Mouse (Mus musculus) ES-Bruce4 (cell line): ENCODE data around the gene Baiap2l2. TPM values are rescaled to one million over a fixed set of nuclear protein-coding genes. Genes with fewer than 3 reads are reported as not detected.

Experiments used
- H3K27ac ChIP-seq: 2 replicates; pipeline ENCODE4 v1.5.1; 2012; ENCODE audit warnings: low read length, inconsistent platforms; ENCODE audit not compliant: insufficient read depth
- H3K27me3 ChIP-seq: 2 replicates; pipeline ENCODE4 v1.6.1; 2012; ENCODE audit warnings: mild to moderate bottlenecking, low read length, inconsistent platforms; ENCODE audit not compliant: control insufficient read depth, poor library complexity, insufficient read depth, severe bottlenecking
- H3K36me3 ChIP-seq: 2 replicates; pipeline ENCODE4 v1.6.1; 2012; ENCODE audit warnings: inconsistent platforms, mild to moderate bottlenecking, low read length, moderate library complexity; ENCODE audit not compliant: control insufficient read depth, poor library complexity, insufficient read depth, severe bottlenecking
- H3K4me1 ChIP-seq: one replicate; pipeline ENCODE4 v1.8.1; 2011; ENCODE audit warnings: low read length; ENCODE audit not compliant: control insufficient read depth, insufficient read depth
- H3K4me3 ChIP-seq: 2 replicates; pipeline ENCODE4 v1.5.1; 2011; ENCODE audit warnings: low read depth, mild to moderate bottlenecking, low read length
- H3K9ac ChIP-seq: 2 replicates; pipeline ENCODE4 v1.6.1; 2012; ENCODE audit warnings: low read depth, mild to moderate bottlenecking, inconsistent platforms; ENCODE audit not compliant: poor library complexity, severe bottlenecking
- H3K9me3 ChIP-seq: replicated peaks from 2 replicates; pipeline ENCODE4 v1.6.1; 2012; ENCODE audit warnings: mild to moderate bottlenecking, low read length, inconsistent platforms; ENCODE audit not compliant: control insufficient read depth, poor library complexity, insufficient read depth, severe bottlenecking
- CTCF ChIP-seq: IDR thresholded peaks from one replicate; pipeline ENCODE4 v1.8.1; 2011; ENCODE audit warnings: low read depth, low read length
- EP300 ChIP-seq: IDR thresholded peaks from 2 replicates; pipeline ENCODE4 v1.6.1; 2011; ENCODE audit warnings: low read depth, low read length; ENCODE audit not compliant: insufficient read depth
- POLR2A ChIP-seq: IDR thresholded peaks from one replicate; pipeline ENCODE4 v1.8.1; 2011; ENCODE audit warnings: low read length; ENCODE audit not compliant: insufficient read depth
- polyA plus RNA-seq: library from polyadenylated mRNA; stranded (reverse); fragments of >200 nt; gene quantifications from 2 replicates; pipeline ENCODE4 v1.2.4, GENCODE M21; 2011; ENCODE audit warnings: low read depth; ENCODE audit not compliant: missing spikeins, insufficient read depth, insufficient read length

The Baiap2l2 gene
- polyA plus RNA-seq, 1 experiment: 0.69 TPM

GRCm38 (mm10) chr15:79262375-79262774, 23.0 kb downstream of the Baiap2l2 start:
- H3K9me3 ChIP-seq: no peaks in the 10 kb centered on the region
- H3K36me3 ChIP-seq: no peaks in the 10 kb centered on the region
- H3K27ac ChIP-seq: no peak overlapping the region
- H3K27me3 ChIP-seq: peaks cover 2% of the 10 kb centered on the region; the same call in 1 of the 2 replicates
- H3K4me3 ChIP-seq: no peak overlapping the region
- H3K4me1 ChIP-seq: peaks cover 2% of the 10 kb centered on the region
- TF ChIP-seq POLR2A (no peak), CTCF (peak; percentile 56)
- H3K9ac ChIP-seq: no peak overlapping the region

GRCm38 (mm10) chr15:79261757-79262156, 23.6 kb downstream of the Baiap2l2 start:
- H3K27me3 ChIP-seq: peaks cover 2% of the 10 kb centered on the region; the same call in 1 of the 2 replicates
- peak overlapping the region; percentile 75 for H3K9ac ChIP-seq
- H3K27ac ChIP-seq: no peak overlapping the region
- TF ChIP-seq POLR2A (no peak), CTCF (peak; percentile 11)
- peak overlapping the region; percentile 69 for H3K4me3 ChIP-seq
- H3K4me1 ChIP-seq: peaks cover 2% of the 10 kb centered on the region
- H3K9me3 ChIP-seq: no peaks in the 10 kb centered on the region
- H3K36me3 ChIP-seq: no peaks in the 10 kb centered on the region

GRCm38 (mm10) chr15:79261095-79261725, 24.1 kb downstream of the Baiap2l2 start:
- TF ChIP-seq EP300 (no peak), CTCF (no peak), POLR2A (no peak)
- Histone ChIP-seq H3K4me1 (peaks cover 2% of the 10 kb centered on the region), H3K27me3 (peaks cover 2% of the 10 kb centered on the region; the same call in 1 of the 2 replicates), H3K36me3 (no peaks in the 10 kb centered on the region), H3K9me3 (no peaks in the 10 kb centered on the region), H3K4me3 (peak overlapping the region; percentile 69), H3K9ac (peak overlapping the region; percentile 75), H3K27ac (no peak overlapping the region)

- Histone ChIP-seq H3K4me1 (peaks cover 2% of the 10 kb centered on the region), H3K27me3 (peaks cover 2% of the 10 kb centered on the region; the same call in 1 of the 2 replicates)
Measured at GRCm38 (mm10) chr15:79258521-79258920, 26.8 kb downstream of the Baiap2l2 start.

GRCm38 (mm10) chr15:79254661-79255060, 30.7 kb downstream of the Baiap2l2 start, which contains the start of gene Slc16a8:
Gene Slc16a8, minus strand, starts transcription at chr15:79254761.
- TF ChIP-seq POLR2A (no peak), EP300 (no peak), CTCF (no peak)
- Histone ChIP-seq H3K9ac (no peak within 1 kb of the TSS), H3K27me3 (no peaks in the 10 kb centered on the region), H3K4me3 (no peak within 1 kb of the TSS), H3K27ac (no peak within 1 kb of the TSS), H3K4me1 (peaks cover 4% of the 10 kb centered on the region), H3K9me3 (no peaks in the 10 kb centered on the region), H3K36me3 (no peaks in the 10 kb centered on the region)

More at GRCm38 (mm10) chr15:79258521-79258920, 26.8 kb downstream of the Baiap2l2 start:
- TF ChIP-seq CTCF (no peak), POLR2A (no peak), EP300 (0 out of 2 replicates have a peak, but pooled peaks have one; percentile 9)
- Histone ChIP-seq H3K27ac (no peak overlapping the region), H3K9me3 (no peaks in the 10 kb centered on the region), H3K36me3 (no peaks in the 10 kb centered on the region), H3K4me3 (peak overlapping the region; percentile 35), H3K9ac (no peak overlapping the region)

- Histone ChIP-seq H3K9ac (peak overlapping the region; percentile 31), H3K4me3 (peak overlapping the region; percentile 43), H3K36me3 (0 out of 2 replicates have a peak, but pooled peaks cover 2% of the 10 kb centered on the region), H3K27ac (no peak overlapping the region), H3K9me3 (no peaks in the 10 kb centered on the region), H3K4me1 (peaks cover 2% of the 10 kb centered on the region), H3K27me3 (no peaks in the 10 kb centered on the region)
- TF ChIP-seq POLR2A (no peak), CTCF (no peak), EP300 (no peak)
Measured at GRCm38 (mm10) chr15:79252580-79252979, 32.8 kb downstream of the Baiap2l2 start.
